Mouse (Mus musculus) adrenal gland, postnatal 4 days (tissue): ENCODE results near the gene Pam16. TPM values are rescaled to one million over a fixed set of nuclear protein-coding genes. Genes with fewer than 3 reads are reported as not detected.

Source experiments
- total RNA-seq, 2 experiments: library from RNA; stranded (reverse); gene quantifications; 2 replicates each; pipeline ENCODE4 v1.2.3; 2021

Gene Pam16
- total RNA-seq, 2 experiments from 2014 or later, result 68.8 to 72.6 TPM

Other genes starting within 250 kb of the Pam16 start
- gene Adcy9, start 204.5 kb downstream of the Pam16 start, total RNA-seq, result 10 to 100 TPM; 34.3 to 36.1 TPM
- 10 to 100 TPM; 21.8 to 42.0 TPM for gene Srl, start 83.2 kb downstream of the Pam16 start, total RNA-seq
- 10 to 100 TPM; 16.6 to 19.2 TPM for gene Tfap4, start 65.1 kb downstream of the Pam16 start, total RNA-seq
- 10 to 100 TPM; 66.0 to 77.7 TPM for gene Glis2, start 30.3 kb downstream of the Pam16 start, total RNA-seq
- 10 to 100 TPM; 15.7 to 18.8 TPM for gene Vasn, start 15.0 kb upstream of the Pam16 start, total RNA-seq
- 10 to 100 TPM; 78.6 to 83.5 TPM for gene Dnaja3, start 15.0 kb upstream of the Pam16 start, total RNA-seq
- 10 to 100 TPM; 32.8 to 42.6 TPM for gene Coro7, start 54.8 kb upstream of the Pam16 start, total RNA-seq
- gene Nmral1, start 94.4 kb upstream of the Pam16 start, total RNA-seq, result 10 to 100 TPM; 21.1 to 21.6 TPM
- 100 to 1,000 TPM in 1 of 2 experiments, 10 to 100 TPM in 1; 90.9 to 103 TPM for gene Hmox2, start 101.4 kb upstream of the Pam16 start, total RNA-seq
- gene Cdip1, start 165.3 kb upstream of the Pam16 start, total RNA-seq, result 100 to 1,000 TPM; 144 to 161 TPM
- gene 4930562C15Rik, start 210.4 kb upstream of the Pam16 start, total RNA-seq, result under 1 TPM in 1 of 2 experiments, not detected in 1; 0.11 TPM